Comparison of ENCODE assay signal across 9 mouse cellular contexts in genomic region chr11:70870407-70870806, GRCm38 (mm10). TPM values are rescaled to one million over a fixed set of nuclear protein-coding genes. Genes with fewer than 3 reads are reported as not detected.
A peak's percentile ranks its signal among the peaks of the same experiment; 100 is the strongest.
DNase-seq lines count a peak whose midpoint lies in the region; ATAC-seq and TF ChIP-seq lines count a peak whose summit lies in the region.
"Had no signal": no experiment of that assay in that cellular context is flagged by ENCODE, and none has a peak within 500 bp of the region (broad histone marks: within the 10 kb centered on the region; RNA-seq: fewer than 3 reads in every experiment).

No protein-coding gene starts in this region.

- no peak overlapping the region for H3K4me3 ChIP-seq in hindbrain, embryonic 16.5 days (ENCODE audit: low read length)
- H3K4me3 ChIP-seq in thymus, adult 2 months (ENCODE audit: control insufficient read depth, insufficient read depth, low read length): no peak overlapping the region
- H3K4me3 ChIP-seq: neural tube, embryonic 12.5 days had no signal

- no peaks in the 10 kb centered on the region for H3K36me3 ChIP-seq in hindbrain, embryonic 16.5 days (ENCODE audit: control insufficient read depth, insufficient read depth, low read length)
- no peaks in the 10 kb centered on the region for H3K36me3 ChIP-seq in thymus, adult 2 months (ENCODE audit: control insufficient read depth, insufficient read depth, low read length)
- H3K36me3 ChIP-seq: neural tube, embryonic 12.5 days had no signal

- H3K27ac ChIP-seq in hindbrain, embryonic 16.5 days (ENCODE audit: low read depth, low read length): no peak overlapping the region
- no peak overlapping the region for H3K27ac ChIP-seq in thymus, adult 2 months (ENCODE audit: control insufficient read depth, insufficient read depth, low read length)
- H3K27ac ChIP-seq: neural tube, embryonic 12.5 days had no signal

- WGBS in hindbrain, embryonic 16.5 days: 94% methylated on average over 1 of the region's 1 CpGs
- 78% methylated on average over 1 of the region's 1 CpGs for WGBS in thymus, adult 2 months

- TF ChIP-seq CTCF in thymus, adult 2 months (IDR thresholded peaks at IDR 0.05; ENCODE audit: borderline replicate concordance, control insufficient read depth, extremely low read depth, insufficient read depth, low read length, poor library complexity): no peak

- intact Hi-C loops in left cerebral cortex, postnatal 36 days (cut with DNase I): no loop called here

- DNase-seq in 3134 (ENCODE audit: extremely low read depth, insufficient read length, low spot score) (peak; percentile 40), adipocyte (ENCODE audit: low spot score) (peak; percentile 80)
- peak; percentile 71 for DNase-seq in fibroblast of lung, adult 2 months (ENCODE audit: low read depth)
- peak; percentile 86 to 88 for DNase-seq in kidney, adult 8-10 months
- DNase-seq in left cerebral cortex, postnatal 36 days (ENCODE audit: low spot score in 2 of 2): peak; percentile 62 to 70
- peak; percentile 45 for DNase-seq in telencephalon, adult 2 months (ENCODE audit: low read depth, low spot score)
- no peak for DNase-seq in thymus, adult 2 months

- peaks cover 3% of the 10 kb centered on the region; the same call in 1 of the 2 replicates for H3K4me1 ChIP-seq in hindbrain, embryonic 16.5 days (ENCODE audit: control insufficient read depth, insufficient read depth, low read depth, low read length)
- H3K4me1 ChIP-seq in thymus, adult 2 months (replicated peaks; ENCODE audit: control insufficient read depth, insufficient read depth, low read length): no peaks in the 10 kb centered on the region

- no peak overlapping the region for H3K4me2 ChIP-seq in hindbrain, embryonic 16.5 days (ENCODE audit: low read length)
- H3K4me2 ChIP-seq: neural tube, embryonic 12.5 days had no signal

- ATAC-seq in hindbrain, embryonic 16.5 days: no peak

- H3K9ac ChIP-seq in hindbrain, embryonic 16.5 days (ENCODE audit: low read depth, low read length): no peak overlapping the region
- H3K9ac ChIP-seq: neural tube, embryonic 12.5 days had no signal

- no peaks in the 10 kb centered on the region for H3K9me3 ChIP-seq in hindbrain, embryonic 16.5 days (ENCODE audit: control insufficient read depth, low read length)
- H3K9me3 ChIP-seq: neural tube, embryonic 12.5 days had no signal

- H3K27me3 ChIP-seq in hindbrain, embryonic 16.5 days (replicated peaks; ENCODE audit: control insufficient read depth, insufficient read depth, low read length): no peaks in the 10 kb centered on the region
- H3K27me3 ChIP-seq in thymus, adult 2 months (ENCODE audit: control insufficient read depth, insufficient read depth, low read length): no peaks in the 10 kb centered on the region
- H3K27me3 ChIP-seq: neural tube, embryonic 12.5 days had no signal

- TF ChIP-seq POLR2A in thymus, adult 2 months (IDR thresholded peaks at IDR 0.05; ENCODE audit: control insufficient read depth, extremely low read depth, insufficient read depth, low read length, poor library complexity): no peak

RNA-seq across cellular contexts. Expression of gene Rabep1, which starts 25.8 kb away (rescaled TPM):
- total RNA-seq in left cerebral cortex, postnatal 36 days (2021): 100 to 1,000 TPM; 124 to 125 TPM
- polyA plus RNA-seq in hindbrain, embryonic 16.5 days (2015; fragmentation: Nextera tagmentation; extraction: Ambion mirVana): 77.1 and 88.1 TPM in 2 replicates
- 3.5 and 3.7 TPM in 2 replicates for polyA plus RNA-seq in thymus, adult 2 months (2012; rRNA removed)

RNA-seq across cellular contexts. Expression of gene Scimp, which starts 58.0 kb away (rescaled TPM):
- total RNA-seq in left cerebral cortex, postnatal 36 days (2021): not detected
- polyA plus RNA-seq in hindbrain, embryonic 16.5 days (2015; fragmentation: Nextera tagmentation; extraction: Ambion mirVana): 0.19 TPM in 1 of 2 replicates, not detected in the other
- 2.4 and 3.1 TPM in 2 replicates for polyA plus RNA-seq in thymus, adult 2 months (2012; rRNA removed)
- polyA plus RNA-seq: neural tube, embryonic 12.5 days had no signal

Comparison
In these comparisons a context has a peak if more than half of its experiments do, and no peak if none do; other contexts are left out.
1. RNA of gene Rabep1, which starts 25.8 kb away (polyA plus RNA-seq): 77.1 to 88.1 TPM in hindbrain, embryonic 16.5 days; 3.5 to 3.7 TPM in thymus, adult 2 months; every median in the first group is over 10 times any median in the second.